Mouse (Mus musculus) midbrain, postnatal 0 days (tissue): Measurements from ENCODE around the gene Rac2. TPM values are rescaled to one million over a fixed set of nuclear protein-coding genes. Genes with fewer than 3 reads are reported as not detected.

ENCODE experiments used
- ATAC-seq: fragments of 200-750 bp; cut with Nextera tagmentation; 2 replicates; pipeline ENCODE4 v1.8.0; 2017; ENCODE audit warnings: moderate number of reproducible peaks, mild to moderate bottlenecking, moderate TSS enrichment, moderate library complexity; ENCODE audit not compliant: low FRiP score
- DNase-seq: peaks from one replicate; pipeline ENCODE4 v3.0.0-alpha.2; 2015; ENCODE audit warnings: low spot score
- H3K27ac ChIP-seq: fragments of 300-500 bp; sonication (generic); 2 replicates; pipeline ENCODE4 v1.5.1; 2014; ENCODE audit warnings: low read depth, mild to moderate bottlenecking, low read length, mixed read lengths
- H3K27me3 ChIP-seq: fragments of 300-500 bp; sonication (generic); 2 replicates; pipeline ENCODE4 v1.6.1; 2014; ENCODE audit warnings: low read length, control low read depth, mixed read lengths; ENCODE audit not compliant: insufficient read depth
- H3K36me3 ChIP-seq: fragments of 300-500 bp; sonication (generic); 2 replicates; pipeline ENCODE4 v1.6.1; 2014; ENCODE audit warnings: low read length, control low read depth, mixed read lengths; ENCODE audit not compliant: insufficient read depth
- H3K4me1 ChIP-seq: fragments of 300-500 bp; sonication (generic); 2 replicates; pipeline ENCODE4 v1.6.1; 2014; ENCODE audit warnings: mild to moderate bottlenecking, control low read depth, antibody characterized with exemption, low read length, mixed read lengths; ENCODE audit not compliant: insufficient read depth
- H3K4me2 ChIP-seq: fragments of 300-500 bp; sonication (generic); 2 replicates; pipeline ENCODE4 v1.6.1; 2014; ENCODE audit warnings: low read depth, mild to moderate bottlenecking, low read length, mixed read lengths; ENCODE audit not compliant: poor library complexity, severe bottlenecking
- H3K4me3 ChIP-seq: fragments of 300-500 bp; sonication (generic); 2 replicates; pipeline ENCODE4 v1.5.1; 2014; ENCODE audit warnings: low read depth, mild to moderate bottlenecking, low read length, moderate library complexity
- H3K9ac ChIP-seq: fragments of 300-500 bp; sonication (generic); replicated peaks from 2 replicates; pipeline ENCODE4 v1.6.1; 2014; ENCODE audit warnings: mild to moderate bottlenecking, low read length, moderate library complexity, mixed read lengths; ENCODE audit not compliant: poor library complexity, severe bottlenecking
- H3K9me3 ChIP-seq: fragments of 300-500 bp; sonication (generic); 2 replicates; pipeline ENCODE4 v1.6.1; 2016; ENCODE audit warnings: low read length, control low read depth
- CTCF ChIP-seq: IDR thresholded peaks from 2 replicates; pipeline ENCODE4 v1.5.1; 2016; ENCODE audit warnings: antibody characterized with exemption, mild to moderate bottlenecking
- WGBS: fragments of 180-500 bp; shearing (Covaris S2); extraction: QIAGEN DNeasy Blood & Tissue Kit; methylation state at CpG from one replicate; pipeline ENCODE4 v1.1.7; 2014; 5-methylcytosine and 5-hydroxymethylcytosine counted together
- polyA plus RNA-seq: library from polyadenylated mRNA; unstranded; fragments of >200 nt; fragmentation: Nextera tagmentation; extraction: Ambion mirVana; gene quantifications from 2 replicates; pipeline ENCODE4 v1.2.1, GENCODE M21; 2015
- total RNA-seq: library from RNA; depleted of rRNA; stranded (reverse); fragments of >200 nt; gene quantifications from 2 replicates; pipeline ENCODE4 v1.2.3, GENCODE M21; 2014

Rac2 gene
- total and polyA plus RNA-seq, 2 experiments from 2014 or later: 1.7 to 4.9 TPM

GRCm38 (mm10) chr15:78520112-78520715, 52.4 kb downstream of the Rac2 start:
- no peaks in the 10 kb centered on the region for H3K36me3 ChIP-seq
- H3K4me1 ChIP-seq: no peaks in the 10 kb centered on the region
- H3K27ac ChIP-seq: no peak overlapping the region
- no peaks in the 10 kb centered on the region for H3K9me3 ChIP-seq
- DNase-seq: no peak
- no peak overlapping the region for H3K9ac ChIP-seq
- ATAC-seq: no peak
- no peak overlapping the region for H3K4me3 ChIP-seq
- TF ChIP-seq CTCF: no peak
- 74% methylated on average over 13 of the region's 13 CpGs for WGBS
- no peak overlapping the region for H3K4me2 ChIP-seq
- no peaks in the 10 kb centered on the region for H3K27me3 ChIP-seq

GRCm38 (mm10) chr15:78518221-78518620, 54.4 kb downstream of the Rac2 start:
- ATAC-seq: no peak
- no peaks in the 10 kb centered on the region for H3K36me3 ChIP-seq

GRCm38 (mm10) chr15:78515759-78516158, 56.8 kb downstream of the Rac2 start:
- Histone ChIP-seq H3K4me2 (no peak overlapping the region), H3K9ac (no peak overlapping the region), H3K27ac (no peak overlapping the region), H3K4me3 (no peak overlapping the region), H3K27me3 (no peaks in the 10 kb centered on the region), H3K36me3 (no peaks in the 10 kb centered on the region), H3K4me1 (no peaks in the 10 kb centered on the region), H3K9me3 (no peaks in the 10 kb centered on the region)
- DNase-seq: no peak
- ATAC-seq: no peak
- WGBS: 88% methylated on average over 6 of the region's 6 CpGs
- TF ChIP-seq CTCF: no peak

More at GRCm38 (mm10) chr15:78518221-78518620, 54.4 kb downstream of the Rac2 start:
- H3K27ac ChIP-seq: no peak overlapping the region
- H3K9ac ChIP-seq: no peak overlapping the region
- DNase-seq: no peak
- H3K4me2 ChIP-seq: no peak overlapping the region
- H3K9me3 ChIP-seq: no peaks in the 10 kb centered on the region
- no peaks in the 10 kb centered on the region for H3K27me3 ChIP-seq
- WGBS: 76% methylated on average over 7 of the region's 7 CpGs
- H3K4me1 ChIP-seq: no peaks in the 10 kb centered on the region
- H3K4me3 ChIP-seq: no peak overlapping the region
- no peak for TF ChIP-seq CTCF

GRCm38 (mm10) chr15:78514393-78515146, 58.0 kb downstream of the Rac2 start:
- Histone ChIP-seq H3K4me2 (no peak overlapping the region), H3K9me3 (no peaks in the 10 kb centered on the region), H3K36me3 (no peaks in the 10 kb centered on the region), H3K27me3 (no peaks in the 10 kb centered on the region), H3K4me1 (0 out of 2 replicates have a peak, but pooled peaks cover 2% of the 10 kb centered on the region), H3K9ac (no peak overlapping the region), H3K27ac (no peak overlapping the region), H3K4me3 (no peak overlapping the region)
- TF ChIP-seq CTCF: peak; percentile 98
- 33% methylated on average over 7 of the region's 7 CpGs for WGBS
- no peak for ATAC-seq
- DNase-seq: peak; percentile 87

GRCm38 (mm10) chr15:78513019-78513418, 59.6 kb downstream of the Rac2 start:
- 90% methylated on average over 14 of the region's 14 CpGs for WGBS
- DNase-seq (no peak), ATAC-seq (no peak)
- Histone ChIP-seq H3K36me3 (no peaks in the 10 kb centered on the region), H3K9ac (no peak overlapping the region), H3K27me3 (no peaks in the 10 kb centered on the region), H3K9me3 (no peaks in the 10 kb centered on the region), H3K4me1 (0 out of 2 replicates have a peak, but pooled peaks cover 2% of the 10 kb centered on the region), H3K4me3 (no peak overlapping the region), H3K4me2 (no peak overlapping the region), H3K27ac (no peak overlapping the region)
- no peak for TF ChIP-seq CTCF

GRCm38 (mm10) chr15:78511951-78512350, 60.6 kb downstream of the Rac2 start:
- Histone ChIP-seq H3K27ac (no peak overlapping the region), H3K4me2 (no peak overlapping the region), H3K4me1 (0 out of 2 replicates have a peak, but pooled peaks cover 2% of the 10 kb centered on the region), H3K27me3 (no peaks in the 10 kb centered on the region), H3K9me3 (no peaks in the 10 kb centered on the region), H3K4me3 (no peak overlapping the region), H3K36me3 (no peaks in the 10 kb centered on the region), H3K9ac (no peak overlapping the region)
- WGBS: 85% methylated on average over 7 of the region's 7 CpGs
- no peak for DNase-seq
- no peak for TF ChIP-seq CTCF
- ATAC-seq: no peak
